Mouse (Mus musculus) spleen, postnatal 14 days (tissue): Measurements from ENCODE around the gene Asphd2.

Source experiments
- DNase-seq, 2 experiments: peaks; one replicate each; pipeline ENCODE4 v3.0.0; 2021 to 2022; ENCODE audit warnings: low spot score in 2 of 2

The Asphd2 gene

DNA sequence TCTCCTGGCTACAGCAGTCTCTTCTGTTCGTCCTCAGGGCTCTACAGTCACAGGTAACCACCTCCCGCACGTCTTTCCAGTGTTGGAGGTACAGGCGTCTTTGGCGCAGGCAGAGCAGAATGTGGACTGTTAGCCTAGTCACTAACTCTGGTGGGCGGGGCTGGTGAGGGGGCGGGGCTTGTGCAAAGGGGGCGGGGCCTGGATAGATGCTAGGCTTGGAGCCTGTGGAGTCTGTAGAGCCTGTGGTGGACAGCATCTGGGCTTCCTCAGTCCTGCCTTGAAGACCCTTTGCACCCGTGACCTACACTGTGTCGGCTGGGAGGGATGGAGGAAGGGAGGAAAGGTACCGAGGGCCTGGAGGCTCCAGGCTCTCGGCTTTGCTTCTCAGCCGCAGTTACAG is 38.8 kb downstream of the Asphd2 start, which contains the start of gene Gm6583:
TSS of gene Gm6583 (minus strand) at position 124 of the 400 bp plus-strand sequence.
- no peak for DNase-seq

DNA sequence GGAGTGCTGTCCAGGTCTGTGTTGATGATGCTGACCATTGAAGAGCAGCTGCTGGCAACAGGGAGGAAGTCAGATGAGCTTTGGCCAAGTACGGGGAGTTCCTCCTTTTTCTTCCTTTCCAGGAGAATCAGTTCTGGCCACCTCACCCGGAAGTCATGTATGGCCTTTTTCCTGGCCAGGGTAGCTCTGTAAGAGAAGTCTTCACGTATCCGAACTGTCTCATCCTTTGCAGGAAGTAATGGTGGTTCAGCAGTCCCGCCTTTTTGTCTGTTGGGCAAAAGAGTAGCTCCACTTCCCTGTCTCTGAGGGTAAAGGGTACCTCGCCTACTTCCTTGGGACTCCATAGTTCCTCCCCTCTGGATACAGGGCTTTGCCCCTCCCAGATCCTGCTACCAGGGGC is 39.2 kb downstream of the Asphd2 start:
- DNase-seq = no peak

- no peak for DNase-seq
Observed at GRCm38 (mm10) chr5:112349169-112349568, 45.5 kb downstream of the Asphd2 start.

GRCm38 (mm10) chr5:112346211-112346965 is 48.3 kb downstream of the Asphd2 start:
- DNase-seq = no peak

- DNase-seq = no peak
Observed at GRCm38 (mm10) chr5:112344092-112344960, 50.3 kb downstream of the Asphd2 start.

GRCm38 (mm10) chr5:112343205-112343595 is 51.5 kb downstream of the Asphd2 start:
- no peak for DNase-seq

- DNase-seq = peak; percentile 70 to 85
Observed at GRCm38 (mm10) chr5:112342463-112343204, 52.0 kb downstream of the Asphd2 start, which contains the start of the genes Srrd and Hps4. Gene Srrd, minus strand, starts transcription at chr5:112343040. Gene Hps4, plus strand, starts transcription at chr5:112343083.

GRCm38 (mm10) chr5:112339215-112339614 is 55.5 kb downstream of the Asphd2 start:
- DNase-seq = no peak

DNA sequence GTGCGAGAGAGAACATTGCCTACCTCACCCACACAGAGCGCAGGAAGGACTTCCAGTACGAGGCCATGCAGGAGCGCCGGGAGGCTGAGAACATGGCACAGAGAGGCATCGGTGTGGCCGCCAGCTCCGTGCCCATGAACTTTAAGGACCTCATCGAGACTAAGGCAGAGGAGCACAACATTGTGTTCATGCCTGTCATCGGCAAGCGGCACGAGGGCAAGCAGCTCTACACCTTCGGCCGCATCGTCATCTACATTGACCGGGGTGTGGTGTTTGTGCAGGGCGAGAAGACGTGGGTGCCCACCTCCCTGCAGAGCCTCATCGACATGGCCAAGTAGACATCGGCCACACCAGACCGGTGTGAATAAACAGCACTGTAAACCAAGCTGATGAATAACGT is 57.7 kb downstream of the Asphd2 start:
- no peak for DNase-seq

DNA sequence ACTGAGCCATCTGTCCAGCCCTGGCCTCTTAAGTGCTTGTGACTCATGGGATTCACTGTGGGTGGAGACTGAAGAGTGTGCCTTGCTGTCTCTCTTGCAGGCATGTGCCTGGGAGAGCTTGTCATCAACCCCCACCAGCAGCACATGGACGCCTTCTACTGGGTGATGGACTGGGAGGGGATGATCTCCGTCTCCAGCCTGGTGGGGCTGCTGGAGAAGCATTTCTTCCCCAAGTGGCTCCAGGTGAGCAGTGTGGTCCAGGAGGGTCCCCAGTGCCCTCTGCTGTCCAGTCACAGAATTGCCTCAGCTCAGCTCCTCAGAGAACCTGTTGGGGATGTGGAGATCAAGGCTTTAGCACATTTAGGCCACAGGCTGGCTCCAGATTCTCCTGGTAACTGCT is 59.2 kb downstream of the Asphd2 start:
- peak; percentile 27 to 45 for DNase-seq
